Mouse (Mus musculus) midbrain, embryonic 12.5 days (tissue): ENCODE data around the gene Csad. TPM values are rescaled to one million over a fixed set of nuclear protein-coding genes. Genes with fewer than 3 reads are reported as not detected.

Source experiments
- ATAC-seq: fragments of 200-750 bp; cut with Nextera tagmentation; 2 replicates; pipeline ENCODE4 v1.8.0; 2017; ENCODE audit warnings: low read depth, moderate TSS enrichment, moderate library complexity; ENCODE audit not compliant: low FRiP score
- H3K27ac ChIP-seq: fragments of 300-500 bp; sonication (generic); replicated peaks from 2 replicates; pipeline ENCODE4 v1.5.1; 2016; ENCODE audit warnings: mild to moderate bottlenecking
- H3K27me3 ChIP-seq: fragments of 300-500 bp; sonication (generic); 2 replicates; pipeline ENCODE4 v1.6.1; 2016; ENCODE audit warnings: mild to moderate bottlenecking
- H3K36me3 ChIP-seq: fragments of 300-500 bp; sonication (generic); 2 replicates; pipeline ENCODE4 v1.6.1; 2016
- H3K4me1 ChIP-seq: fragments of 300-500 bp; sonication (generic); 2 replicates; pipeline ENCODE4 v1.6.1; 2016
- H3K4me2 ChIP-seq: fragments of 300-500 bp; sonication (generic); replicated peaks from 2 replicates; pipeline ENCODE4 v1.6.1; 2016; ENCODE audit warnings: mild to moderate bottlenecking, moderate library complexity
- H3K4me3 ChIP-seq: fragments of 300-500 bp; sonication (generic); 2 replicates; pipeline ENCODE4 v1.5.1; 2016; ENCODE audit warnings: mild to moderate bottlenecking
- H3K9ac ChIP-seq: fragments of 300-500 bp; sonication (generic); replicated peaks from 2 replicates; pipeline ENCODE4 v1.6.1; 2016; ENCODE audit warnings: mild to moderate bottlenecking, moderate library complexity
- H3K9me3 ChIP-seq: fragments of 300-500 bp; sonication (generic); 2 replicates; pipeline ENCODE4 v1.6.1; 2016; ENCODE audit warnings: mild to moderate bottlenecking
- WGBS: fragments of 180-500 bp; shearing (Covaris S2); methylation state at CpG from one replicate; pipeline ENCODE4 v1.1.7; 2016; 5-methylcytosine and 5-hydroxymethylcytosine counted together
- polyA plus RNA-seq: library from polyadenylated mRNA; unstranded; fragments of >200 nt; fragmentation: Nextera tagmentation; extraction: Ambion mirVana; gene quantifications from 2 replicates; pipeline ENCODE4 v1.2.1, GENCODE M21; 2016

The Csad gene
- polyA plus RNA-seq: 40.9 and 41.0 TPM in 2 replicates

DNA sequence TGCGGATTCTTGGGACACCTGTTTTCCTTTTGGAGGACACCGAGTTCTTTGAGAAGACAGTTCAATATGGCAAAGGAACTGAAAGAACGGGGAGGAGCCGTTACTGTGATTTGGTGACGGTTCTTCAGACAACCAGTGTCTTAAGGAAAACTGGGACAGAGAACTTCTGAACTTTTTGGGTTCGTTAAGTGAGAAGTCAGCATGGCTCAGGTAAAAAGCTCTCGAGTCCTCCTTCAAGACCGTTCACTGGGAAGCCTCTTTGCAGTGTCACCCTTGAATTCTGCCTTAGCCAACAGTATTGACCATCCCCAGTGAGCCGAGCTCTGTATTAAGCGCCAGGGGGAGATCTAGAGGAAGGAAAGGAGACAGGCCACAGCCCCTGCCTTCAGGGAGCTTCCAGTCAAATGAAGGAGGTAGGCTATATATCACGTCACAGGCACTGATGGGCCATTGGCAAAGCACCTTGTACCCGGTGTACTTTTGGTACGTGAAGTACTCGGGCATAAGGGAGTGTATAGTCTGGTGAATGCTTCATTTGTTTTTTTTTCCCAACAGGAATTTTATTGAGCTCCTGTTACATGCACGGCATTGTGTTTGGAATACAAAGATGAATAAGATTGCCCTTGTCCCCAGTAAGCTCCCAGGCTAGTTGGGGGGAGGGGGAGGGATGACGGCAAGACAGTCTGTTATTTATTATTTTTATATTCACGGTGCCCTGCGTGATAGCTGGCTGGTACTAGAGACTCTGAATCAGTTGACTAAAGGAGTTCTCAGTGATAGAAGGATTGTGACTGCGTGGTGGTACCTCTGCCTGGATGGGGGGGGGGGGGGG is at the start of gene Csad:
Gene Csad (minus strand): TSS at position 51 of the 832 bp plus-strand sequence.
- WGBS: 71% methylated on average over 19 of the region's 19 CpGs
- Histone ChIP-seq H3K27me3 (no peaks in the 10 kb centered on the region), H3K9ac (peak within 1 kb of the TSS; percentile 87), H3K4me1 (peaks cover 41% of the 10 kb centered on the region), H3K9me3 (no peaks in the 10 kb centered on the region), H3K36me3 (peaks cover 40% of the 10 kb centered on the region), H3K4me3 (peak within 1 kb of the TSS; percentile 82), H3K27ac (peak within 1 kb of the TSS; percentile 97), H3K4me2 (peak within 1 kb of the TSS; percentile 83)
- no peak for ATAC-seq

DNA sequence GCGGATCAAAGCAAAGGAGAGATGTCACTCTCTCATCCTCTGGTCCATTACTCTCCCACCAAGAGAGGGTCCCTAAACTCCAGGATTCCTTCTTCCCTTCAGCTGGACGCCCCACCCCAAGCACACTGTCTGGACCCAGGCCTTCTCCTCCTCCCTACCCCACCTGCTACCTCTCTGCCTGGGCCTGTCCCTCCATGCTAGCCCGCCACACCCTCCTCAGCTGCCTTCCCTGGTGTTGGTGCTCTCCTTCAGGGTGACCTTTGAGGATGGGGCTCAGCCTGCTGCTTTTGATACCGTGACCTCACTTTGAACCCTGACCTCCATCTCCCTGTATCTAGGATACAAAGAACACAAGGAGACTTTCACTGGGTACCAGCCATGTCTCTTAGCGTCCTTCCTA is 46.0 kb upstream of the Csad start:
- 44% methylated on average over 5 of the region's 5 CpGs for WGBS
- ATAC-seq: no peak
- Histone ChIP-seq H3K4me3 (no peak overlapping the region), H3K4me1 (peaks cover 37% of the 10 kb centered on the region), H3K36me3 (no peaks in the 10 kb centered on the region), H3K27me3 (peaks cover 96% of the 10 kb centered on the region), H3K9ac (no peak overlapping the region), H3K27ac (no peak overlapping the region), H3K4me2 (no peak overlapping the region), H3K9me3 (no peaks in the 10 kb centered on the region)

DNA sequence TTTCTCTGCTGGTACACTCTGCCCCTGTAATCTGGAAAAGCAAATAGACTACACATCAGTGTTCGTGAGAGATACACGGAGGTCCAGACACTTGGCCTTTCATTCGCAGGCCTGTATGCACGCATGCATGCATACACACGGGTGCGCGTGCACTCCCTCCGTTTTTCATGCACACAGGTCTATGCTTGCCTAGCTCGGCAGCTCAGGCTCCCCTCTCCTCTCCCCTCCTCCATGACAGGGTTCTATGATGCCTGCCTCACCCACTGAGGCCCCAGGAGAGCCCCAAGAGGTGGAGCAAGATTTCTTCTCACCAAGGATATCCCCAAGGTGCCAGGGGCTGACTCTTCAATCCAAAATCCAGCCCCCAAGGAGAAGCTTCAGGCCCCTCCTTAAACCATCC is 45.4 kb upstream of the Csad start:
- Histone ChIP-seq H3K9ac (no peak overlapping the region), H3K4me1 (peaks cover 43% of the 10 kb centered on the region), H3K27ac (0 out of 2 replicates have a peak overlapping the region, but pooled peaks have one; percentile 6), H3K4me2 (peak overlapping the region; percentile 17; the same call in 1 of the 2 replicates), H3K4me3 (no peak overlapping the region), H3K27me3 (peaks cover 96% of the 10 kb centered on the region), H3K36me3 (no peaks in the 10 kb centered on the region), H3K9me3 (no peaks in the 10 kb centered on the region)
- no peak for ATAC-seq
- WGBS: 55% methylated on average over 9 of the region's 9 CpGs

DNA sequence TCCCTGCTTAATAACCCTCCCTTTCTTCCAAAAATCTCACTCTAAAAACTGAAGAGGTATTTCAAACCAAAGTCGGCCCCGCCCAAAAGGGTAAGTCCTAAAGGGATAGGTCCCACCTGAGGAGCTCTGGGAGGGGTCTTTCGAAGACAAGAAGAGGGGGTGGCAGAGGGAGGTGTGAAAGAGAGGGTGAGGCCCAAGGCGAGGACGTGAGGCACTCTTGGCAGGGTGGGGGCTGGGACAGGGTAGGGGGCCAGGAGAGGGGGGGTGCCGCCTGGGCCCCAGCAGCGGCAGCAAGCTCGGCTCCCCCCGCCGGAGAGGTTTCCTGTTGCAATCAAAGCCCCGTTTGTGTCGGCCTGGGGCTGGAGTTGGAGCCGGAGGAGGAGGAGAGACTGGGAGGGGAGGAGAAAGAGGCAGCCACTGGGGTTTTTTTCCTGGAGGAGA is 44.7 kb upstream of the Csad start:
- H3K4me2 ChIP-seq: peak overlapping the region; percentile 17
- no peaks in the 10 kb centered on the region for H3K36me3 ChIP-seq
- ATAC-seq: no peak
- H3K27ac ChIP-seq: 0 out of 2 replicates have a peak overlapping the region, but pooled peaks have one; percentile 6
- peaks cover 46% of the 10 kb centered on the region for H3K4me1 ChIP-seq
- no peak overlapping the region for H3K9ac ChIP-seq
- H3K9me3 ChIP-seq: no peaks in the 10 kb centered on the region
- 5% methylated on average over 12 of the region's 13 CpGs for WGBS
- peaks cover 96% of the 10 kb centered on the region for H3K27me3 ChIP-seq
- H3K4me3 ChIP-seq: no peak overlapping the region

DNA sequence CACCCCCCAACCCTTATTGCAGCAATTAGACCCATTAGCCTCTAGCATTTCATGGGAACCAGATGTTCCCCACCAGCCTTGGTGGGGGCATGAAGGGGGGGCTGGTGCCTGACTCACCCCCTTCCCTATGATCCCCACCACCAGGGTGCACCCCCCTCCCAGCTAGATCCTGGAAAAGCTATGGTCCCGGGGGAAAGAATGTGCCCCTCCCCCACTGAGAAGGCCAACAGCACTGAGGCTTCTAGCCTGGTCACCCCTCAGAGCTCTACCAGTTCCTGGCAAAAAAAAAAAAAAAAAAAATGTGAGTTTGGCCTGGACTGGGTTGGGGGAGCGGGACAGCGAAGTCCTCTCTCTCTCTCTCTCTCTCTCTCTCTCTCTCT is 44.3 kb upstream of the Csad start:
- WGBS: 0% methylated on average over 1 of the region's 3 CpGs
- Histone ChIP-seq H3K4me1 (peaks cover 46% of the 10 kb centered on the region), H3K4me2 (no peak overlapping the region), H3K9me3 (no peaks in the 10 kb centered on the region), H3K4me3 (no peak overlapping the region), H3K36me3 (no peaks in the 10 kb centered on the region), H3K9ac (no peak overlapping the region), H3K27ac (no peak overlapping the region), H3K27me3 (peaks cover 96% of the 10 kb centered on the region)
- ATAC-seq: no peak

DNA sequence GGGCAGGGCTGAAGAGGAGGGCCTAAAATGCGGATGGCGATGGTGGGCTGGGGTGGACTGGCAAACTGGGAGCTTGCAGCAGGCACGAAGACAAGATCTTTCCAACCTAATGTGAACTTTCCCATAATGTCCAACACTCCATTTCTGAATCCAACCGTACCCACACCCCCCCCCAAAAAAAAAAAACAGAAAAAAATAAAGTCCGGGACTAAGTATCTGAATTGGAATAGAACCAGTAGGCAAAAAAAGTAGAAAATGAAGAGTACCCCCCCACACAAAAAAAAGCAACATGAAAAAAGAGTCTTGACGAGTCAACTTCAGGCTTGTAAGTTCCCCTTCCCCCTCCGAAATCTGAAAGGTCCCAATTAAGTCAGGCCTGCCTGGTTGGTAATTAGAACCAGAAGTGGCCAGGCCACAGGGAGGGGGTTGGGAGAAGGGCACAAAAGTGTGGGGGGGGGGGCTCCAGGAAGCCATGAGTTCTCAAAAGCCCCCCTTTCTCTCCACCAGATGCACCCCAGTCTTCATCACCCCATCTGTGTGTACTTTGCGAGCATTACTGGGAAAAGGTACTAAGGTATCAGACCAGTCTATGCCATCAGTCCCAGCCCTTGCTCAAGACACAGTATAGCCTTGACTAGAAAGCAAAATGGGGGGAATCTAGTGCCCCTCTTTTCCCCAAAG is 43.7 kb upstream of the Csad start:
- Histone ChIP-seq H3K27me3 (peaks cover 96% of the 10 kb centered on the region), H3K9ac (peak overlapping the region; percentile 59; the same call in 1 of the 2 replicates), H3K4me1 (peaks cover 51% of the 10 kb centered on the region), H3K4me2 (peak overlapping the region; percentile 99), H3K36me3 (no peaks in the 10 kb centered on the region), H3K9me3 (no peaks in the 10 kb centered on the region), H3K4me3 (peak overlapping the region; percentile 67), H3K27ac (peak overlapping the region; percentile 60; the same call in 1 of the 2 replicates)
- 6% methylated on average over 8 of the region's 8 CpGs for WGBS
- no peak for ATAC-seq

DNA sequence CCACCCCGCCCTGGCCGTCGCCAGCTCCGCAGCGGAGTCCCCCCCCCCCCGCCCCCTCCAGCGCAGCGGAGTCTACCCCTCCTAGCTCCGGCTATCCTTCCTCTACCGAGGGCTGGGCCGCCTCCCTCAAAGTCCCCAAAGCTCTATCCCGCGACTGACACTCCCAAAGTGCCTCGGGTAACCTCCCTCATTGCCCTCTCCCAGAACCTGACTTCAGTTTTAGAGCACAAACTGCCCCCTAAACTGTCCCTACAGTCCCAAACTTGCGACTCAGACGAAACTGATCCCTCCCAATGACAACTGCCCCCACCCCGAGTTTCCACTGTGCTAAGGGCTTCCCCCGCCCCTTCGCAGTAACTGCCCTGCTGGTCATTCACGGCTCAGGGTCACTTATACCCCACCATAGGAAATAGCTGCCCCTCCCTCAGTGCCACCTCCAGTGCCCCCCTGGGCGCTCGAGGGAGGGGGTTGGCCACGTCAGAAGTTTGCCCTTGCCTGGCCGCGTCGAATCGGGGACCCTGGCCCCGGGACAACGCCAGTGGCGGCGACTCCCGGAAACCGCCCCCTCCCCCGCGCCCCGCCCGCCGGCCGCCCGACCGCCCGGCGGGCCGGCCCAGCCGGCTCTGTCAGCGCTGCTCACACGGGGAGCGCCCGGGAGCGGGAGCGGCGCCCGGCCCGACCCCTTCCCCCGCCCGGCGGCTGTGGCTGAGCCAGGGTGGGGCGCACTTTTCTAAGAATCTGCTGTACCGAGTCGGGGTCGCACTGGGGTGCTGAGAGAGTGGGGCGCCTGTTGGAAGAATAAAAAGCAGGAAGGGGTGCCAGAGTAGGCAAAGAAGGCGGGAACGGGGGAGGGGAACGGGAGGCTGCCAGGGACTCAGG is 43.0 kb upstream of the Csad start:
- peak overlapping the region; percentile 67 for H3K4me3 ChIP-seq
- under 1% methylated on average over 57 of the region's 65 CpGs for WGBS
- H3K27me3 ChIP-seq: peaks cover 99% of the 10 kb centered on the region
- H3K4me2 ChIP-seq: peak overlapping the region; percentile 99
- H3K4me1 ChIP-seq: peaks cover 58% of the 10 kb centered on the region
- ATAC-seq: peak; percentile 32
- H3K9ac ChIP-seq: peak overlapping the region; percentile 59
- H3K9me3 ChIP-seq: no peaks in the 10 kb centered on the region
- H3K27ac ChIP-seq: peak overlapping the region; percentile 60
- no peaks in the 10 kb centered on the region for H3K36me3 ChIP-seq

DNA sequence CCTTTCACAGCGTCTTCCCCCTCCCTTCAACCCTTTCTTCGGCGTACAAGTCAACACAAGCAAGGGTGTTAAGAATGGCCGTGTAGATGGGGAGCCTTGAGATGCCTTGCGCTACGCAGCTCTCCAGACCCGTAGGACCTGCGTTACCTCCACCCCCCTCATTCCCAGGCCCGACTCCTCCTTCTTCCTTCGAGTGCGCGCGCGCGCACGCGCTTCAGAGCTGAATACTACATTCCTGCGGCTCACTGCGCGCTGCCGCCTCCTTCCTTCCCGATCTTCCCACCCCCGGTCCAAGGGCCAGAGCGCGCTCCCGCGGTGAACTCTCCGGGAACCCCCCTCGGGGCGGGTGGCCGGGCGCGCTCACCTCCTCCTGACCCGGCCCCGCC is 42.3 kb upstream of the Csad start:
- H3K27me3 ChIP-seq: peaks cover 99% of the 10 kb centered on the region
- under 1% methylated on average over 33 of the region's 35 CpGs for WGBS
- peak overlapping the region; percentile 67 for H3K4me3 ChIP-seq
- peak overlapping the region; percentile 59 for H3K9ac ChIP-seq
- H3K4me1 ChIP-seq: peaks cover 58% of the 10 kb centered on the region
- 0 out of 2 replicates have a peak overlapping the region, but pooled peaks have one; percentile 35 for H3K27ac ChIP-seq
- peak; percentile 72 for ATAC-seq
- H3K9me3 ChIP-seq: no peaks in the 10 kb centered on the region
- no peaks in the 10 kb centered on the region for H3K36me3 ChIP-seq
- peak overlapping the region; percentile 99 for H3K4me2 ChIP-seq

DNA sequence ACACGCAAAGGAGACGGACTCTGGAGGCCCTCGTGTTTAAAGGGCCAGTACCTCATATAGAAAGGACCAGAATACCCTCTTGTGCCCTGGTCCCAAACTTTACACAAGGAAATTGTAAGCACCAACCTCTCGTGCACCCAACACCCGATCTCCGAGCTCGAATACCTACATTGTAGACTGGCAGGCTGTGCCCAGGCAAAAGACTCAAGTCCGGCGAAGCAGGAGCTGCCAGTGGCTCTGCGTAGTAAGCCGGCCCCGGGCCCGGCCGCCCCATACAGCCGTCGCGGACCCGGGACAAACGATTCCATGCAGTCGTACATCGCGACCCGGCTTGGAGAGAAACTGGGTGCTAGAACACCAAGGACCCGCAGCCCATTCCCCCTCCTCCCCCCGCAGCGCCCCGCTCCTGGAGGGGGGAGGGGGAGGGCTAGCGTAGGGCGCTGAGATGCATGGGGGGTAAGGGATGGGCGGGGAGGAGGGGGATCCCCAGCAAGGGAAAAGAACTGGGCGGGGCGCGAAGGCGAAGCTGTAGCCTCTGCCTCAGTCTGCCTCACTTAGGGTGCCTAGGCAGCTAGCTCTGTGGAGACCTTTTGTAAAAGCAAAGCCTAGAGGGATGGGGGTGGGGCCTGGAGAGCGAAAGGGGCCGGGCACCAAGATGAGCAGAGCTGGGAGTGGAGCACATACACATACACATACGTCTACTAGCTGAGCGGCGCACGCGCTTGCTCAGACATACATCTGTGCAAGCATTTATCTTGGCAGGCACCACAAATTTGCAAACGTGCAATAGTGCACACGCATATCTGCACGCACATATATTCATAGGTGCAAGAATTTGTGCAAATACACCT is 41.6 kb upstream of the Csad start:
- WGBS: under 1% methylated on average over 41 of the region's 44 CpGs
- peaks cover 99% of the 10 kb centered on the region for H3K27me3 ChIP-seq

DNA sequence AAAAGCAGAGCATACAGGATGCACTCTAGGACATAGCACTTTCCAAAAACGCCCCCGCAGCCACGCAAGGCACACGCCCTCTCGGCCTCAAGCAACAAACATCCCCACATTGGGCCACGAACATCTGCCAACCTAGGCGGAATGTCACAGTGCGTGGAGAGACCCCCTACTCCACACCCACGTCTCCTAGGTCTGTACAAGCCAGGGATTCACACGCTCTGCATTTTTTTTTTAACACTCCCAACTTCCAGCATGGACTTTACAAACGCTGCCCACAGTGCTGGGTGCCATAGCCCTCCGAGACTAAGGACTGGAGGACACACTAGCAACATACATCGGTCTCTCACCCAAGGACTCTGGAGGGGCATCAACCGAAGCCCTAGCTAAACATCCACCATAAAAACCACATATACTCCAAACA is 40.9 kb upstream of the Csad start:
- WGBS: 4% methylated on average over 14 of the region's 14 CpGs
- H3K4me1 ChIP-seq: peaks cover 58% of the 10 kb centered on the region
- no peaks in the 10 kb centered on the region for H3K36me3 ChIP-seq

More for the DNA sequence above, 41.6 kb upstream of the Csad start:
- no peaks in the 10 kb centered on the region for H3K36me3 ChIP-seq
- peak overlapping the region; percentile 67 for H3K4me3 ChIP-seq
- H3K4me1 ChIP-seq: peaks cover 58% of the 10 kb centered on the region
- peak overlapping the region; percentile 59 for H3K9ac ChIP-seq
- H3K4me2 ChIP-seq: peak overlapping the region; percentile 99
- no peaks in the 10 kb centered on the region for H3K9me3 ChIP-seq
- H3K27ac ChIP-seq: 0 out of 2 replicates have a peak overlapping the region, but pooled peaks have one; percentile 35
- ATAC-seq: peak; percentile 84

More for the DNA sequence above, 40.9 kb upstream of the Csad start:
- no peak for ATAC-seq
- H3K9me3 ChIP-seq: no peaks in the 10 kb centered on the region
- H3K4me2 ChIP-seq: peak overlapping the region; percentile 99
- H3K27me3 ChIP-seq: peaks cover 99% of the 10 kb centered on the region
- H3K9ac ChIP-seq: peak overlapping the region; percentile 59; the same call in 1 of the 2 replicates
- H3K27ac ChIP-seq: no peak overlapping the region
- peak overlapping the region; percentile 67 for H3K4me3 ChIP-seq
